Mouse (Mus musculus) liver, embryonic 12.5 days (tissue): ENCODE results near the gene Rnf44. TPM values are rescaled to one million over a fixed set of nuclear protein-coding genes. Genes with fewer than 3 reads are reported as not detected.

Source experiments
- ATAC-seq: fragments of 200-750 bp; cut with Nextera tagmentation; 2 replicates; pipeline ENCODE4 v1.8.0; 2017; ENCODE audit warnings: moderate number of reproducible peaks, mild to moderate bottlenecking, moderate library complexity
- H3K27ac ChIP-seq: fragments of 300-500 bp; sonication (generic); 2 replicates; pipeline ENCODE4 v1.5.1; 2016; ENCODE audit warnings: mild to moderate bottlenecking
- H3K27me3 ChIP-seq: fragments of 300-500 bp; sonication (generic); replicated peaks from 2 replicates; pipeline ENCODE4 v1.6.1; 2016; ENCODE audit warnings: mild to moderate bottlenecking, moderate library complexity
- H3K36me3 ChIP-seq: fragments of 300-500 bp; sonication (generic); 2 replicates; pipeline ENCODE4 v1.6.1; 2016; ENCODE audit warnings: mild to moderate bottlenecking, moderate library complexity
- H3K4me1 ChIP-seq: fragments of 300-500 bp; sonication (generic); 2 replicates; pipeline ENCODE4 v1.6.1; 2016
- H3K4me2 ChIP-seq: fragments of 300-500 bp; sonication (generic); 2 replicates; pipeline ENCODE4 v1.6.1; 2016; ENCODE audit warnings: mild to moderate bottlenecking, moderate library complexity
- H3K4me3 ChIP-seq: fragments of 300-500 bp; sonication (generic); 2 replicates; pipeline ENCODE4 v1.5.1; 2016; ENCODE audit warnings: mild to moderate bottlenecking, moderate library complexity
- H3K9ac ChIP-seq: fragments of 300-500 bp; sonication (generic); 2 replicates; pipeline ENCODE4 v1.6.1; 2016; ENCODE audit warnings: mild to moderate bottlenecking, moderate library complexity
- H3K9me3 ChIP-seq: fragments of 300-500 bp; sonication (generic); replicated peaks from 2 replicates; pipeline ENCODE4 v1.6.1; 2016; ENCODE audit warnings: mild to moderate bottlenecking, moderate library complexity
- WGBS: fragments of 180-500 bp; shearing (Covaris S2); methylation state at CpG from one replicate; pipeline ENCODE4 v1.1.7; 2016; ENCODE audit not compliant: insufficient replicate concordance; 5-methylcytosine and 5-hydroxymethylcytosine counted together
- polyA plus RNA-seq: library from polyadenylated mRNA; unstranded; fragments of >200 nt; fragmentation: Nextera tagmentation; extraction: Ambion mirVana; gene quantifications from 2 replicates; pipeline ENCODE4 v1.2.1, GENCODE M21; 2016

The Rnf44 gene
- polyA plus RNA-seq, 1 experiment from 2014 or later, result 36.8 TPM

- ATAC-seq, result no peak
- Histone ChIP-seq H3K4me3 (no peak overlapping the region), H3K27ac (no peak overlapping the region), H3K4me2 (no peak overlapping the region), H3K9ac (no peak overlapping the region), H3K9me3 (no peaks in the 10 kb centered on the region), H3K4me1 (no peaks in the 10 kb centered on the region), H3K36me3 (peaks cover 79% of the 10 kb centered on the region), H3K27me3 (no peaks in the 10 kb centered on the region)
- WGBS, result 83% methylated on average over 5 of the region's 5 CpGs
Measured at GRCm38 (mm10) chr13:54660877-54661276, 32.8 kb downstream of the Rnf44 start.

- no peak overlapping the region for H3K4me3 ChIP-seq
- H3K9ac ChIP-seq, result no peak overlapping the region
- H3K36me3 ChIP-seq, result peaks cover 100% of the 10 kb centered on the region
- H3K27ac ChIP-seq, result no peak overlapping the region
- no peaks in the 10 kb centered on the region for H3K9me3 ChIP-seq
- no peak for ATAC-seq
- no peak overlapping the region for H3K4me2 ChIP-seq
- 89% methylated on average over 3 of the region's 3 CpGs for whole genome bisulfite sequencing
- H3K27me3 ChIP-seq, result no peaks in the 10 kb centered on the region
- H3K4me1 ChIP-seq, result no peaks in the 10 kb centered on the region
Measured at GRCm38 (mm10) chr13:54650461-54650860, 43.2 kb downstream of the Rnf44 start.

GRCm38 (mm10) chr13:54635011-54635410 is 58.7 kb downstream of the Rnf44 start:
- Histone ChIP-seq H3K9me3 (no peaks in the 10 kb centered on the region), H3K27me3 (no peaks in the 10 kb centered on the region), H3K36me3 (peaks cover 64% of the 10 kb centered on the region), H3K27ac (no peak overlapping the region), H3K9ac (no peak overlapping the region), H3K4me1 (no peaks in the 10 kb centered on the region; the same call in 1 of the 2 replicates), H3K4me3 (no peak overlapping the region), H3K4me2 (no peak overlapping the region)
- WGBS, result 87% methylated on average over 3 of the region's 3 CpGs
- no peak for ATAC-seq

- no peaks in the 10 kb centered on the region for H3K27me3 ChIP-seq
- no peak for ATAC-seq
- peaks cover 14% of the 10 kb centered on the region; the same call in 1 of the 2 replicates for H3K4me1 ChIP-seq
- H3K9me3 ChIP-seq, result no peaks in the 10 kb centered on the region
- H3K27ac ChIP-seq, result 0 out of 2 replicates have a peak overlapping the region, but pooled peaks have one; percentile 11
- no peak overlapping the region for H3K9ac ChIP-seq
- H3K4me2 ChIP-seq, result no peak overlapping the region
- no peak overlapping the region for H3K4me3 ChIP-seq
- WGBS, result 67% methylated on average over 3 of the region's 3 CpGs
- peaks cover 48% of the 10 kb centered on the region for H3K36me3 ChIP-seq
Measured at GRCm38 (mm10) chr13:54632731-54633277, 60.9 kb downstream of the Rnf44 start.

Other genes with a start within 250 kb of the Rnf44 start
- 77.6 and 78.0 TPM in 2 replicates for gene Thoc3, start 225.1 kb downstream of the Rnf44 start, polyA plus RNA-seq
- 4.0 and 4.3 TPM in 2 replicates for gene Simc1, start 190.1 kb downstream of the Rnf44 start, polyA plus RNA-seq
- 66.8 and 69.3 TPM in 2 replicates for gene 4833439L19Rik, start 128.5 kb downstream of the Rnf44 start, polyA plus RNA-seq
- gene Arl10, start 118.9 kb downstream of the Rnf44 start, polyA plus RNA-seq, result 10.7 and 10.9 TPM in 2 replicates
- gene Nop16, start 103.8 kb downstream of the Rnf44 start, polyA plus RNA-seq, result 82.4 and 85.5 TPM in 2 replicates
- 127 and 135 TPM in 2 replicates for gene Higd2a, start 103.7 kb downstream of the Rnf44 start, polyA plus RNA-seq
- gene Cltb, start 82.6 kb downstream of the Rnf44 start, polyA plus RNA-seq, result 51.2 and 52.6 TPM in 2 replicates
- 35.3 and 39.9 TPM in 2 replicates for gene Faf2, start 72.1 kb downstream of the Rnf44 start, polyA plus RNA-seq
- gene Cdhr2, start 7.6 kb upstream of the Rnf44 start, polyA plus RNA-seq, result 7.7 and 9.9 TPM in 2 replicates
- 0.23 and 0.35 TPM in 2 replicates for gene Gprin1, start 56.0 kb upstream of the Rnf44 start, polyA plus RNA-seq
- gene Sncb, start 72.7 kb upstream of the Rnf44 start, polyA plus RNA-seq, result not detected in 2 replicates
- gene Eif4e1b, start 90.1 kb upstream of the Rnf44 start, polyA plus RNA-seq, result not detected in 2 replicates
- gene Tspan17, start 95.5 kb upstream of the Rnf44 start, polyA plus RNA-seq, result 1.8 and 2.3 TPM in 2 replicates